Mouse (Mus musculus): ENCODE data around the gene Dnajb1. TPM values are rescaled to one million over a fixed set of nuclear protein-coding genes. Genes with fewer than 3 reads are reported as not detected.

The Dnajb1 gene
- total RNA-seq (2023), result 107 TPM

GRCm38 (mm10) chr8:83607661-83608397 lies at the start of gene Dnajb1, which contains the start of gene Tecr:
Gene Dnajb1 (plus strand): TSS chr8:83608193.
Gene Tecr (minus strand): TSS chr8:83607971.

GRCm38 (mm10) chr8:83566469-83567395 lies 41.3 kb upstream of the Dnajb1 start, which contains the start of gene Ndufb7:
Gene Ndufb7 (plus strand): TSS chr8:83566671.

GRCm38 (mm10) chr8:83652030-83652743 lies 44.2 kb downstream of the Dnajb1 start, which contains the start of gene Gipc1:
Gene Gipc1 (plus strand): TSS chr8:83652677.

Other genes starting within 250 kb of the Dnajb1 start
- gene Clgn, start 218.3 kb upstream of the Dnajb1 start, total RNA-seq (2023), result not detected
- 24.3 TPM for gene Scoc, start 149.8 kb upstream of the Dnajb1 start, total RNA-seq (2023)
- not detected for gene Olfr370, start 72.4 kb upstream of the Dnajb1 start, total RNA-seq (2023)
- gene Ndufb7, start 41.5 kb upstream of the Dnajb1 start, total RNA-seq (2023), result 72.2 TPM
- gene Tecr, start 222 bp upstream of the Dnajb1 start, total RNA-seq (2023), result 253 TPM
- gene Gipc1, start 44.5 kb downstream of the Dnajb1 start, total RNA-seq (2023), result 21.5 TPM
- 2.8 TPM for gene Ptger1, start 58.5 kb downstream of the Dnajb1 start, total RNA-seq (2023)
- gene Pkn1, start 91.0 kb downstream of the Dnajb1 start, total RNA-seq (2023), result 297 TPM
- 71.0 TPM for gene Ddx39, start 107.0 kb downstream of the Dnajb1 start, total RNA-seq (2023)
- 1,098 TPM for gene Adgre5, start 133.1 kb downstream of the Dnajb1 start, total RNA-seq (2023)